Mouse (Mus musculus) CH12.LX (cell line): ENCODE data around the gene Lrmda.

Experiments
- CTCF ChIP-seq, 2 experiments: IDR thresholded peaks in 1 of 2; conservative IDR thresholded peaks in 1 of 2; 2 replicates each; pipeline ENCODE4 v1.5.1; 2011 to 2012; ENCODE audit warnings: low read depth in 2 of 2, low read length in 2 of 2, improper control_type of control experiment in 1 of 2, inconsistent platforms in 1 of 2, mild to moderate bottlenecking in 1 of 2, moderate library complexity in 1 of 2
- E2F4 ChIP-seq: IDR thresholded peaks from 2 replicates; pipeline ENCODE4 v1.6.1; 2011; ENCODE audit warnings: low read depth, low read length, improper control_type of control experiment; ENCODE audit not compliant: insufficient replicate concordance
- ELF1 ChIP-seq: IDR thresholded peaks from 2 replicates; pipeline ENCODE4 v1.6.1; 2014; ENCODE audit warnings: low read depth, mild to moderate bottlenecking, inconsistent platforms, low read length, improper control_type of control experiment
- EP300 ChIP-seq: IDR thresholded peaks from 2 replicates; pipeline ENCODE4 v1.6.1; 2011; ENCODE audit warnings: low read length, improper control_type of control experiment
- MAFK ChIP-seq: IDR thresholded peaks from 2 replicates; pipeline ENCODE4 v1.6.1; 2011; ENCODE audit warnings: low read length, improper control_type of control experiment; ENCODE audit not compliant: insufficient replicate concordance
- MAX ChIP-seq: IDR thresholded peaks from 2 replicates; pipeline ENCODE4 v1.6.1; 2011; ENCODE audit warnings: low read length, improper control_type of control experiment
- MAZ ChIP-seq: IDR thresholded peaks from 2 replicates; pipeline ENCODE4 v1.6.1; 2012; ENCODE audit warnings: low read depth, mild to moderate bottlenecking, inconsistent platforms, low read length, improper control_type of control experiment, moderate library complexity
- POLR2A ChIP-seq: IDR thresholded peaks from 2 replicates; pipeline ENCODE4 v1.6.1; 2011; ENCODE audit warnings: low read depth, mild to moderate bottlenecking, improper control_type of control experiment, low read length
- POLR2AphosphoS2 ChIP-seq: IDR thresholded peaks from 2 replicates; pipeline ENCODE4 v1.6.1; 2011; ENCODE audit warnings: low read depth, low read length, improper control_type of control experiment
- USF2 ChIP-seq: conservative IDR thresholded peaks from 2 replicates; pipeline ENCODE4 v1.6.1; 2011; ENCODE audit warnings: low read depth, low read length, improper control_type of control experiment
- ZC3H11A ChIP-seq: IDR thresholded peaks from 2 replicates; pipeline ENCODE4 v1.6.1; 2012; ENCODE audit warnings: low read depth, mild to moderate bottlenecking, inconsistent platforms, low read length, improper control_type of control experiment

- TF ChIP-seq POLR2AphosphoS2 (no peak), ZC3H11A (no peak), CTCF (conservative IDR thresholded peaks at IDR 0.05 in 1 of 2, IDR thresholded peaks at IDR 0.05 in 1 of 2; ENCODE audit: low read depth in 2 of 2, low read length in 2 of 2) (no peak), ELF1 (no peak), E2F4 (no peak), MAX (no peak), EP300 (no peak), USF2 (no peak), MAZ (no peak), POLR2A (no peak), MAFK (no peak)
These were observed 36.1 kb upstream of the Lrmda start for GRCm38 (mm10) chr14:21983311-21983949.
